Mouse (Mus musculus): ENCODE measurements at regions not wholly inside any gene's neighbourhood (a gene's known extent, or its start where the extent isn't known, plus 50 kb on each side); places are given as distances from the start of the nearest gene placed in this dataset.

- no peak for DNase-seq
Observed at GRCm38 (mm10) chr14:99431697-99432096, 133.2 kb downstream of the Klf5 start.

GRCm38 (mm10) chr14:99434645-99435044 is 136.2 kb downstream of the Klf5 start:
- no peak for DNase-seq

GRCm38 (mm10) chr14:99435512-99435911 is 137.0 kb downstream of the Klf5 start:
- no peak for DNase-seq

GRCm38 (mm10) chr14:99436051-99436450 is 137.6 kb downstream of the Klf5 start:
- no peak for DNase-seq

- no peak for DNase-seq
Observed at GRCm38 (mm10) chr14:99449112-99449511, 150.6 kb downstream of the Klf5 start.

- DNase-seq, result no peak
Observed at GRCm38 (mm10) chr14:99449870-99450269, 151.4 kb downstream of the Klf5 start.

- no peak for DNase-seq
Observed at GRCm38 (mm10) chr14:99451110-99451795, 152.8 kb downstream of the Klf5 start.

- no peak for DNase-seq
Observed at GRCm38 (mm10) chr14:99453916-99454315, 155.4 kb downstream of the Klf5 start.

- no peak for DNase-seq
Observed at GRCm38 (mm10) chr14:99456555-99456954, 158.1 kb downstream of the Klf5 start.

- no peak for DNase-seq
Observed at GRCm38 (mm10) chr14:99457573-99457972, 159.1 kb downstream of the Klf5 start.

GRCm38 (mm10) chr14:99472111-99472510 is 173.6 kb downstream of the Klf5 start:
- DNase-seq, result no peak

GRCm38 (mm10) chr14:99475271-99475670 is 176.8 kb downstream of the Klf5 start:
- no peak for DNase-seq

GRCm38 (mm10) chr14:99480325-99481077 is 182.0 kb downstream of the Klf5 start:
- no peak for DNase-seq

- no peak for DNase-seq
Observed at GRCm38 (mm10) chr14:99487981-99488380, 189.5 kb downstream of the Klf5 start.

GRCm38 (mm10) chr14:99493197-99493596 is 194.7 kb downstream of the Klf5 start:
- DNase-seq, result no peak

- DNase-seq, result no peak
Observed at GRCm38 (mm10) chr14:99493659-99494058, 195.2 kb downstream of the Klf5 start.

GRCm38 (mm10) chr14:99499502-99500266 is 201.2 kb downstream of the Klf5 start:
- DNase-seq, result no peak

GRCm38 (mm10) chr14:99504909-99505308 is 206.4 kb downstream of the Klf5 start:
- DNase-seq, result no peak

GRCm38 (mm10) chr14:99509696-99510536 is 211.4 kb downstream of the Klf5 start:
- no peak for DNase-seq

- DNase-seq, result no peak
Observed at GRCm38 (mm10) chr14:99515474-99515873, 217.0 kb downstream of the Klf5 start.

GRCm38 (mm10) chr14:99516703-99517102 is 218.2 kb downstream of the Klf5 start:
- no peak for DNase-seq

- no peak for DNase-seq
Observed at GRCm38 (mm10) chr14:99520343-99520742, 221.9 kb downstream of the Klf5 start.
